ENCODE assay signal across 25 mouse cellular contexts in the genomic region with DNA sequence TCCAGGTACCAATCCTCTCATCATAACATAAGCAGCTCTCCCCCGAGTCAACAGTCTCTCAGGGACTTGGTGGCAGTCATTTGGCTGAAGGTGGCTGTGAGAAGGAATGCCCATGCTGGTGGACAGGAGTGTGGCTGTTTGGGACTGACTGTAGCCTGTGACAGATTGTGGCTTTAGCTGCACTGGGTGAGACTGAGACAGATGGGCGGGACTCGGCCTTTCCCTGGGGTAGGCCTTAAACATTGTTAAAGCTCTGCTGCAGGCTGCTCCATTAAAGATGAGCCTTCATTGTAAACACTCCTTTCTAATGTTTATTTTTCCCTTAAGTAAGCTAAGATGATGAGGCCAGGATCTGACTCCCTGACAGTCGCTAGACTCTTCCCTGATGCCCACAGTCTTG.
"Had no signal": no experiment of that assay in that cellular context is flagged by ENCODE, and none has a peak within 500 bp of the region (broad histone marks: within the 10 kb centered on the region; RNA-seq: fewer than 3 reads in every experiment).

No protein-coding gene starts in this region.

- H3K4me3 ChIP-seq: heart, adult 2 months; heart, embryonic 13.5 days; heart, embryonic 15.5 days; hindbrain, embryonic 13.5 days; hindbrain, embryonic 15.5 days; kidney, embryonic 15.5 days; limb, embryonic 13.5 days had no signal

- DNase-seq: forebrain, postnatal 0 days; gastrocnemius, postnatal 14 days; gastrocnemius, postnatal 36 days; heart, adult 11 months; heart, adult 2 months; heart, postnatal 14 days; heart, postnatal 36 days; kidney, adult 11 months; kidney, adult 2 months; kidney, adult 9 months; kidney, postnatal 14 days; kidney, postnatal 36 days; layer of hippocampus, adult 9-11 months; layer of hippocampus, postnatal 36 days; left cerebral cortex, postnatal 4 days had no signal

- H3K36me3 ChIP-seq: heart, embryonic 13.5 days; heart, embryonic 15.5 days; hindbrain, embryonic 13.5 days; hindbrain, embryonic 15.5 days; kidney, embryonic 15.5 days; limb, embryonic 13.5 days had no signal

- H3K27ac ChIP-seq: heart, adult 2 months; heart, embryonic 13.5 days; heart, embryonic 15.5 days; hindbrain, embryonic 13.5 days; hindbrain, embryonic 15.5 days; hindbrain, postnatal 0 days; kidney, embryonic 15.5 days; kidney, postnatal 0 days; limb, embryonic 13.5 days had no signal

- H3K9me3 ChIP-seq: heart, embryonic 13.5 days; heart, embryonic 15.5 days; hindbrain, embryonic 13.5 days; hindbrain, embryonic 15.5 days; limb, embryonic 13.5 days had no signal

- ATAC-seq: forebrain, postnatal 0 days; hindbrain, postnatal 0 days; intestine, embryonic 16.5 days had no signal

- H3K9ac ChIP-seq: forebrain, postnatal 0 days; heart, embryonic 13.5 days; heart, embryonic 15.5 days; hindbrain, embryonic 13.5 days; hindbrain, embryonic 15.5 days; kidney, embryonic 15.5 days; limb, embryonic 13.5 days had no signal

- H3K4me2 ChIP-seq: heart, embryonic 11.5 days; heart, embryonic 13.5 days; heart, embryonic 15.5 days; hindbrain, embryonic 13.5 days; hindbrain, embryonic 15.5 days; kidney, embryonic 15.5 days; limb, embryonic 13.5 days had no signal

- H3K4me1 ChIP-seq: heart, embryonic 13.5 days; heart, embryonic 15.5 days; hindbrain, embryonic 13.5 days; hindbrain, embryonic 15.5 days had no signal
